Mouse (Mus musculus): ENCODE measurements around the gene Sgms1. TPM values are rescaled to one million over a fixed set of nuclear protein-coding genes. Genes with fewer than 3 reads are reported as not detected.

The Sgms1 gene
- polyA plus RNA-seq, 1 experiment from 2014 or later: 45.0 TPM

DNA sequence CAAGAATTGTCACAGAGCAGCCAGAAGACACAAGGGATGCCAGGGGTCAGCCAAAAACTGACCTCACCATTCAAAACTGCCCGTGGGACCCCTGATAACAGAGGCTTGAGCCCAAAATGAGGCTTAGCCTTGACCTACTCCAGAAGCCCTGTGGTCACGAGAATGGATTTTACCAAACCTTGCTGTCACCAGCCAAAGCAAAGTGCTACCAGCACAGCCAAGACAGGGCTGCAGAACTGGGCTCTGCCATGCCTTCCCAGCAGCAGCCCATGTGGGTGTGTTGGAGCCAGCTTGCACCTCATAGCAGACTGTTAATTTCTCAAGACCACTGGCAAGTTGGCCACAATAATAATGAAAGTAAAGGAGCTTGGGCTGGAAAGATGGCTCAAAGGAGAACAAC lies 168.5 kb downstream of the Sgms1 start:
- Histone ChIP-seq H3K9me3 (replicated peaks) (no peaks in the 10 kb centered on the region), H3K4me3 (no peak overlapping the region), H3K27me3 (replicated peaks) (no peaks in the 10 kb centered on the region), H3K27ac (ENCODE audit: poor library complexity, severe bottlenecking) (no peak overlapping the region), H3K36me3 (peaks cover 20% of the 10 kb centered on the region), H3K9ac (no peak overlapping the region), H3K4me2 (no peak overlapping the region), H3K4me1 (replicated peaks) (no peaks in the 10 kb centered on the region; the same call in 1 of the 2 replicates)
- ATAC-seq (ENCODE audit: insufficient number of reproducible peaks, low FRiP score): no peak
- WGBS: 58% methylated on average over 2 of the region's 2 CpGs

DNA sequence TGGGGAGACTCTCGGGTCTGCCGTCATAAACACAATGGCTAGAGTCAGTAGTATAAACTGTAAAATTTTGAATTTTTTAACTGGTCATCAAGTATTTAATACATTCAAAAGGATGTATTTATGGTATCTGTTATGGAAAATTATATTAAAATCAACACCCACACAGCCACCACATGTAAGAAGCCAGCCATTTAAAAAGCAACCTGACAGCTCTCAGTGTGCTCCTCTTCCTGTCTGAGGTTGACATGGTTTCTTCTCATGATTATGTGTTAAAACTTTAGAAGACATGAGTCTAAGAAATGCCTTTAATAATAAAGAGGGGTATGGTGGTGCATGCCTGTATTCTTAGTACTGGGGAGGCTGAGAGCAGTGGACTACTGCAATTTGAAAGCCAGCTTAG lies 172.8 kb downstream of the Sgms1 start:
- peaks cover 9% of the 10 kb centered on the region for H3K4me1 ChIP-seq (replicated peaks)
- H3K9me3 ChIP-seq (replicated peaks): no peaks in the 10 kb centered on the region
- H3K27me3 ChIP-seq (replicated peaks): no peaks in the 10 kb centered on the region
- no peak for ATAC-seq (ENCODE audit: insufficient number of reproducible peaks, low FRiP score)
- no peak overlapping the region for H3K27ac ChIP-seq (ENCODE audit: poor library complexity, severe bottlenecking)
- H3K36me3 ChIP-seq: 0 out of 2 replicates have a peak, but pooled peaks cover under 1% of the 10 kb centered on the region
- H3K4me2 ChIP-seq: no peak overlapping the region
- no peak overlapping the region for H3K4me3 ChIP-seq
- 94% methylated on average over 2 of the region's 2 CpGs for WGBS
- no peak overlapping the region for H3K9ac ChIP-seq

DNA sequence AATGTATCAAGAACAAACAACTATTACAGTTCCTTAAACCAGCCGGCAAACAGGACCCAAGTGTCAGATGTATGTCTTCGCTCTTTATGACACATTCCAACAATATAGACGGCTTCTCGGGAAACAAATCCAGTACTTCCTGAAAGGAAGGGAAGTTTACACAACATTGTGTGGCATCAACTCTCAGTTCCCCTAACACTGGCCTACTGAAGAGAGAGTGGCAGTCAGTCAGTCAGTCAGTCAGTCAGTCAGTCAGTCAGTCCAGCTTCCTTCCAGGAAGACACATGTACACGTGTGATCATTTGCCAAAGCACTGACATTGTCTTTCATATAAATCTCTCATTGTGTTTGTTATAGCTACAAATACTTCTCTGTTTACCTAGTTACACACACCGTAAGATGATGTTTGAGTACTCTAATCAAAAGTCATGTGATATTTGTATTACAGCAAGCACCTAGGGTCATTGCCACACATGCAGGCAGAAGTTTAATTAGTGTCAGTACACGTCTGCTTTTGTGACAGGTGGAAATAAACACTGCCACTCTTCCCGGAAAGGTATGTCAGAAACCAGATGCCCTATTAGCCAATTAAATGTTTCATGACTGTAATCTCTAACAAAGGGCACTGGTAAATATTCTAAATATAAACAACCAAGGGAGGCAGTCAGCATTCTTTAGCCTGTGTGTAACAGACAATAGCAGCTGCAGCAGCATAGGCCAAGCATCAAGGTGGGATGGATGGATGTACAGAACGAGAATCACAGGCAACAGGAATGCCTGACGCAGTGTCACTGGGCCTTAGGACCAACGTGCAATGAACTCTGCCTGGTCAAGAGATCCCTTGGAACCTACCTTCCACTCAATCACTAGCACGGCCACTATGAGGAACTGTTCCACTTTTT lies 174.4 kb downstream of the Sgms1 start:
- no peak overlapping the region for H3K4me3 ChIP-seq
- H3K27ac ChIP-seq (ENCODE audit: poor library complexity, severe bottlenecking): no peak overlapping the region
- no peak overlapping the region for H3K9ac ChIP-seq
- WGBS: 77% methylated on average over 12 of the region's 12 CpGs
- no peaks in the 10 kb centered on the region for H3K27me3 ChIP-seq (replicated peaks)
- no peaks in the 10 kb centered on the region for H3K36me3 ChIP-seq
- H3K9me3 ChIP-seq (replicated peaks): no peaks in the 10 kb centered on the region
- H3K4me1 ChIP-seq (replicated peaks): peaks cover 15% of the 10 kb centered on the region
- no peak for ATAC-seq (ENCODE audit: insufficient number of reproducible peaks, low FRiP score)
- H3K4me2 ChIP-seq: no peak overlapping the region

DNA sequence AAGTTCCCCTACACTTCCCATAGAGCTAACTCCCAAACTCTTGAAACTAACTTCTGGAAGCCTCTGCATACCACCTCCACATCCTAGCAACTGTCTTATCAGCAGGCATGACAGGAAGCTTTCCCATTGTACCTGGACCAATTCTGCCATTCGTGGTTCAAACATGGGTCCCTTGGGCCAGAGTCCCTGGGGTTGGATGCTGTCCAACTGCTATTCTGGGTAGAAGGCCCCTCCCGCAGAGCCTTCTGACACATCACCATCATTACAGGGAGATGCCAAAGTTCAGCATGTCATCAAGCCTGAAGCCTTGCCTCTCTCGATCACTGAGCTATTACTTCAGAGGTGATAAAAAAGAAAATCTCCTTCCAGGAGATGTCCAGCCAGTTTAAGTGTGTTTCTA lies 175.9 kb downstream of the Sgms1 start:
- ATAC-seq (ENCODE audit: insufficient number of reproducible peaks, low FRiP score): no peak
- H3K27ac ChIP-seq (ENCODE audit: poor library complexity, severe bottlenecking): no peak overlapping the region; the same call in 1 of the 2 replicates

DNA sequence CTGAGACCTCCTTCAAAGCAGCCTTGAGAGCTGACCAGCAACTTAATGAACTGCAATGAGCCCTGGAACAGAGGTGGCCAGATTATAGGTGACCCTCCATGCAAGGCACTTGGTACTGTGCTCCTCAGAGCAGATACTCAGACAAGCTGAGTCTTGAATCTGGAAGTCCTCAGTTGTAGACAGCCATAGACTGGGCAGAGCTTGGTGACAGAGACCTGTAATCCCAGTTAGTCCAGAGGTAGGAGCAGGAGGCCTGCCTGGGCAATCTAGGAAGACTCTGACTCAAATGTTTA lies 178.3 kb downstream of the Sgms1 start:
- peaks cover 21% of the 10 kb centered on the region for H3K4me1 ChIP-seq (replicated peaks)
- H3K27me3 ChIP-seq (replicated peaks): no peaks in the 10 kb centered on the region
- H3K9ac ChIP-seq: peak overlapping the region; percentile 79

More for the DNA sequence above, 175.9 kb downstream of the Sgms1 start:
- Histone ChIP-seq H3K9ac (no peak overlapping the region), H3K4me1 (replicated peaks) (peaks cover 21% of the 10 kb centered on the region), H3K4me2 (no peak overlapping the region), H3K36me3 (no peaks in the 10 kb centered on the region), H3K9me3 (replicated peaks) (no peaks in the 10 kb centered on the region), H3K27me3 (replicated peaks) (no peaks in the 10 kb centered on the region), H3K4me3 (no peak overlapping the region)
- 32% methylated on average over 3 of the region's 3 CpGs for WGBS

DNA sequence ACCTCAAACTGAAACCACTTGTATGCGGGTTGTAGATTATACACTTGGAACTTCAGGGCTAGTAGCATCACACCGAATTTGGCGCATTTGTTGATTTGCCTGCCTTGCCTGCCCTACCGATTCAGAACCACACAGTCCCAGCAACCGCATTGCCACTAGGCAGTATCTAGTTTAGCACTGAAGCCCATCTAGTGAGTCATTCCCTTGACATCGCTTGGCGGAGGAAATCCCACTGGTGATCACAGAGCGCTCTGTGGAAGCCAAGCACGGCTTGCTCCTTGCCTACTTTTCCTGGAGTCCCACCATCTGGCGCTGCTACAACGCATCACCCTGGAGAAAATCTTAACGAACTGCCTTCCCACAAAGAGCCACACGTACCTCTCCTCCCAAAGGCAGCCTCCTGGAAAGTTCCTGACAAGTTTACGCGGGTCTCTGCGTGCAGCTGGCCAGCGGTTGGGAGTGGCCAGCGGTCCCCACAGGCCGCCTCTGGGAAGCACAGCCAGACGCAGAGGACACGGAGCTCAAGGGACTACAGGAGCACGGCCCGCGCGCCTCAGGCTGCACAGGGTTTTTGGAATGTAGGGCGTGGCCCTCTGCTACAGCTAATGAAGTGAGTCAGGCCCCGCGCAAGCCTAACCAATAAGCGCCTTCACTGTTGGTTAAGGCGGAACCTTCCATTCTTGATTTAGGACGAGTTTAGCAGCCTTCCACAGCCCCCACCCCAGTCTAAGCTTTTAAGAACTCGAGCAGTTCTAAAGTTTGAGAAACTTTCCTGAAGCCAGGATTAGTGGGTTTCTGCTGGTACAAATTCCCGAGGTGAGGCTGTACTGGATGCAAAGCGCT lies 178.8 kb downstream of the Sgms1 start:
- WGBS: under 1% methylated on average over 34 of the region's 34 CpGs
- no peaks in the 10 kb centered on the region for H3K9me3 ChIP-seq (replicated peaks)
- peak; percentile 95 for ATAC-seq (ENCODE audit: insufficient number of reproducible peaks, low FRiP score)
- H3K27ac ChIP-seq (ENCODE audit: poor library complexity, severe bottlenecking): peak overlapping the region; percentile 78
- H3K4me3 ChIP-seq: peak overlapping the region; percentile 57
- peaks cover 21% of the 10 kb centered on the region for H3K4me1 ChIP-seq (replicated peaks)
- no peaks in the 10 kb centered on the region for H3K36me3 ChIP-seq
- peak overlapping the region; percentile 79 for H3K9ac ChIP-seq
- no peaks in the 10 kb centered on the region for H3K27me3 ChIP-seq (replicated peaks)
- peak overlapping the region; percentile 77 for H3K4me2 ChIP-seq

More for the DNA sequence above, 178.3 kb downstream of the Sgms1 start:
- peak; percentile 68 for ATAC-seq (ENCODE audit: insufficient number of reproducible peaks, low FRiP score)
- no peaks in the 10 kb centered on the region for H3K9me3 ChIP-seq (replicated peaks)
- H3K27ac ChIP-seq (ENCODE audit: poor library complexity, severe bottlenecking): peak overlapping the region; percentile 78
- peak overlapping the region; percentile 77 for H3K4me2 ChIP-seq
- H3K4me3 ChIP-seq: peak overlapping the region; percentile 57
- H3K36me3 ChIP-seq: no peaks in the 10 kb centered on the region

DNA sequence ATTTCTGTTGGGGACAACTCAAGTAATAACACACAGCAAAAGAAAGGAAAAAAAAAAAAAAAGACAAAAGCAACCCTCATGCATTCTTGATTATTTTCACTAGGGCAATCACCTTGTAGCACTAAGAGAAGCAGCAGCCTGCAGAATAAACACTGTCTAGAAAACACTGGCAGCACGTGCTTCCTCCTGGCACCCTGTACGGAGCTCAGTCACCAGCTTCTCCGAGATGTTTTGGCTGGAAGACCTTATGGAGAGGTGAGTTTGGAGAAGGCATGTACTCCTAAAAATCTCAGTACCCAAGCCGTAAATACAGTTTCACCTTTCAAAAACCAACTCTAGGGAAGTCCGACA lies 179.4 kb downstream of the Sgms1 start:
- ATAC-seq (ENCODE audit: insufficient number of reproducible peaks, low FRiP score): peak; percentile 53; the same call in 1 of the 2 replicates
- WGBS: 9% methylated on average over 5 of the region's 5 CpGs
- Histone ChIP-seq H3K4me2 (peak overlapping the region; percentile 77), H3K4me3 (peak overlapping the region; percentile 57), H3K27me3 (replicated peaks) (no peaks in the 10 kb centered on the region), H3K27ac (ENCODE audit: poor library complexity, severe bottlenecking) (peak overlapping the region; percentile 78), H3K4me1 (replicated peaks) (peaks cover 21% of the 10 kb centered on the region), H3K9ac (peak overlapping the region; percentile 79), H3K36me3 (no peaks in the 10 kb centered on the region), H3K9me3 (replicated peaks) (no peaks in the 10 kb centered on the region)

DNA sequence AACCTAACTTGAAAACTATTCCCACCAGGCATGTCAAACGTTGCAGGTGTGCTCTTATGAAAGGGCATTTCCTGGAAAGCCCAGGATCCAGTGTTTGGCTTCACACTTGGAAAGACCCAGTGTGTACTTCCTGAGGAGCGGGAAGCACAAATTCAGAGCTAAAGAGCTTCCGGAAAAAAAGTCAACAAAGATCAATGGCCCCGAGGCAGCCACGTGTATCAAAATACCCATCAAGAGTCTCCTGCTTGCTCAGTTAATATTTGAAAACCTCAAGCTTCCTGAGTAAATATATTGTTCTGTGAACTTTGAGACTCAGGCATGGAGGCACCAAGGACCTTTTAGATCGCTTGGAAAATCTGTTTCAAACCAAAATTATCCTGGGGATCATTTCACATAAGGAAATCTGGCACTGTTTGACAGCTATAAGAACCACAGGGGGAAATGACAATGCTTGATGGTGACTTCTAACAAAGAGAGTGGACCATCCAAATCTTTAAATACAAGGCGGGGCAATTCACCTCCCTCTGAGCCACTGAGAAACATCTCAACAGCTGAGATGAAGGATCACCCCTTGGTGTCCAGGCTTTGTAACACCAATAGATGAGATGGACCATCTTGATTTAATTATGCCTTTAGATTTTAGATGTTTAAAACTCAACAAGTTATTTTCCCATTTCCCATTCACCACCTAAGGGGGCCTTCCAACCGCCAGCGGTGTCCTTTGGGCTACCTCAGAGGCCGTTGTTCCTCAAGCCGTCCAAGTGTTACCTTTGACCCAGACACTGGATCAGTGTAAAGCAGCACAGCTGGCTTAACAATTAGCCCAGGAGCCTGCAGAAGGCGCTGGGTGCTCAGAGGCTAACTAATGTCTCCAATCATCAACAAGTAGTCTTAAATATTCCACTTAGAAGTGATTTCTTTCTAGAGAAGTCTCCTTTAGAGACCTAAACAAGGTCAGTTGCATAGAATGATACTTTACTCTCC lies 187.1 kb downstream of the Sgms1 start:
- 81% methylated on average over 12 of the region's 12 CpGs for WGBS
- ATAC-seq (ENCODE audit: insufficient number of reproducible peaks, low FRiP score): no peak

DNA sequence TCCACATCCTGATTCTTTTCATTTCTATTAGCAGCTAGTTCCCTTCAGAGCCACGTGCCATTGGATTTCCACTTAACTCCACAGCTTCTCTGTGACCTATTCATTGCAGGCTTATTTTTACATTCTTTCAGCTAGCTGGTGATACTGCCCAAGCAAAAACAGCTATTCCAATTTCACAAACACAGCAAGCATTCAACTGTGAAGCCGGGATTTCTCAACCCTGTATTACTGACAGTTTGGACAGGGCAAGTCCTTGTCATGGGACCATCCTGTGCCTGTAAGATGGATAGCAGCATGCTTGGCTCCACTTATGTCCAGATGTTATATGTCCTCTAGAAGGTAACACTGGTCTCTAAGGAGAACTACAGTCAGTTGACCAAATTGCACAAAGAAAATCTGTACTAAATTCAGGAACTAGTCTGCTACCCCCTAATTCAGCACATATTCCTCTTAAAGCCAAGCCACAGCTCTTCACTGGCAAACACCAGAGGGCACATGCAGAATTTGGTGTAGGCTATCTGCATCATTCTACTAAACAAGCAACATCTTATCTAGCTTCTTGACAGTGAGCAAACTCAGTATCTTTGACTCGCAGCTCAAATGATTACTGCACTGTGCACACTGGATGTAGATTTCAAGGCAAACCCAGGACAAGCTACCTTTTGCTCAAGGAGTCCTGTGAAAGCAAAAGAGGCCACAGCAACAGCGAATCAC lies 189.5 kb downstream of the Sgms1 start:
- Histone ChIP-seq H3K27me3 (replicated peaks) (no peaks in the 10 kb centered on the region), H3K36me3 (no peaks in the 10 kb centered on the region), H3K4me1 (replicated peaks) (peaks cover 49% of the 10 kb centered on the region), H3K27ac (ENCODE audit: poor library complexity, severe bottlenecking) (no peak overlapping the region), H3K9ac (no peak overlapping the region), H3K9me3 (replicated peaks) (no peaks in the 10 kb centered on the region), H3K4me3 (no peak overlapping the region), H3K4me2 (no peak overlapping the region)
- ATAC-seq (ENCODE audit: insufficient number of reproducible peaks, low FRiP score): no peak
- WGBS: 54% methylated on average over 4 of the region's 4 CpGs

More for the DNA sequence above, 187.1 kb downstream of the Sgms1 start:
- Histone ChIP-seq H3K9ac (no peak overlapping the region), H3K27me3 (replicated peaks) (no peaks in the 10 kb centered on the region), H3K9me3 (replicated peaks) (no peaks in the 10 kb centered on the region), H3K27ac (ENCODE audit: poor library complexity, severe bottlenecking) (no peak overlapping the region), H3K4me1 (replicated peaks) (peaks cover 33% of the 10 kb centered on the region), H3K36me3 (no peaks in the 10 kb centered on the region), H3K4me2 (no peak overlapping the region), H3K4me3 (no peak overlapping the region)

DNA sequence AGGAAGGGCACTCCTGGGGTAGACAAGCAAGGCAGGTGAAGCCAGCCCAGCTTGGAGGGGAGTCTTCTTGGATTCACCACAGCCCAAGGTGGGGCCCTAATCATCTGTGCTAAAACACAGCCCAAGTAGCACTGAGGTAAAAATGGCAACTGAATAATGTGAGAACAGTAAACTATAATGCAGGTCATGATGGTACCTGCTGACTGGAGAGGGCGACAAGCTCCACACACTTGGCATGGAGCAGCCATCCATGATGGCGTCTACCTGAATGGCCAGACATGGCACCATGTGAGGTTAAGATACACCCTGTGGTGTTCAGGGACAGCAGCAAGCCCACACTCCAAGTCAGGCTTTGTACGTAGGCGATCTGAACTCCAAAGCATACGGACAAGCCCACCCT lies 190.4 kb downstream of the Sgms1 start:
- Histone ChIP-seq H3K4me1 (replicated peaks) (peaks cover 54% of the 10 kb centered on the region), H3K4me2 (no peak overlapping the region), H3K9me3 (replicated peaks) (no peaks in the 10 kb centered on the region), H3K27ac (ENCODE audit: poor library complexity, severe bottlenecking) (no peak overlapping the region), H3K27me3 (replicated peaks) (no peaks in the 10 kb centered on the region), H3K36me3 (no peaks in the 10 kb centered on the region), H3K4me3 (no peak overlapping the region), H3K9ac (no peak overlapping the region)
- 74% methylated on average over 5 of the region's 5 CpGs for WGBS
- no peak for ATAC-seq (ENCODE audit: insufficient number of reproducible peaks, low FRiP score)
